Mouse (Mus musculus) erythroblast, embryonic 14.5 days (primary cell): ENCODE measurements at regions not wholly inside any gene's neighbourhood (a gene's known extent, or its start where the extent isn't known, plus 50 kb on each side); places are given as distances from the start of the nearest gene placed in this dataset.

Experiments used
- GATA1 ChIP-seq: IDR thresholded peaks from 2 replicates; pipeline ENCODE4 v1.6.1; 2012; ENCODE audit warnings: low read length, inconsistent platforms, mixed read lengths
- TAL1 ChIP-seq: IDR thresholded peaks from 3 replicates; pipeline ENCODE4 v1.6.1; 2012; ENCODE audit warnings: low read length, inconsistent platforms, mixed read lengths

- TF ChIP-seq GATA1 (no peak), TAL1 (no peak)
These were observed 92.8 kb upstream of the Mkln1 start for GRCm38 (mm10) chr6:31305736-31306135.
